Mouse (Mus musculus) heart, embryonic 14.5 days (tissue): ENCODE measurements around the gene Ccdc28b. TPM values are rescaled to one million over a fixed set of nuclear protein-coding genes. Genes with fewer than 3 reads are reported as not detected.

Experiments used
- ATAC-seq: fragments of 200-750 bp; cut with Nextera tagmentation; 2 replicates; pipeline ENCODE4 v1.8.0; 2017; ENCODE audit warnings: low read depth, moderate TSS enrichment; ENCODE audit not compliant: insufficient number of reproducible peaks, insufficient read depth, low FRiP score
- H3K27ac ChIP-seq, 2 experiments: fragments of 200-500 bp in 1 of 2; fragments of 300-500 bp in 1 of 2; sonication (generic) in 1 of 2; replicated peaks in 1 of 2; 2 replicates each; pipeline ENCODE4 v1.5.1; 2012 to 2014; ENCODE audit warnings: low read depth in 2 of 2, low read length in 2 of 2, control low read depth in 1 of 2, mild to moderate bottlenecking in 1 of 2, mixed read lengths in 1 of 2; ENCODE audit not compliant: control insufficient read depth in 1 of 2, insufficient read depth in 1 of 2
- H3K27me3 ChIP-seq: fragments of 300-500 bp; sonication (generic); 2 replicates; pipeline ENCODE4 v1.6.1; 2014; ENCODE audit warnings: mild to moderate bottlenecking, low read length, control low read depth; ENCODE audit not compliant: control insufficient read depth, insufficient read depth
- H3K36me3 ChIP-seq: fragments of 300-500 bp; sonication (generic); 2 replicates; pipeline ENCODE4 v1.6.1; 2014; ENCODE audit warnings: mild to moderate bottlenecking, control low read depth, low read length, mixed read lengths; ENCODE audit not compliant: control insufficient read depth, insufficient read depth
- H3K4me1 ChIP-seq, 2 experiments: fragments of 200-500 bp in 1 of 2; fragments of 300-500 bp in 1 of 2; sonication (generic) in 1 of 2; 2 replicates each; pipeline ENCODE4 v1.6.1; 2012 to 2014; ENCODE audit warnings: low read length in 2 of 2, control low read depth in 1 of 2, mixed read lengths in 1 of 2; ENCODE audit not compliant: control insufficient read depth in 2 of 2, insufficient read depth in 2 of 2
- H3K4me2 ChIP-seq: fragments of 300-500 bp; sonication (generic); 2 replicates; pipeline ENCODE4 v1.6.1; 2014; ENCODE audit warnings: mild to moderate bottlenecking, low read length
- H3K4me3 ChIP-seq, 2 experiments: fragments of 200-500 bp in 1 of 2; fragments of 300-500 bp in 1 of 2; sonication (generic) in 1 of 2; 2 replicates each; pipeline ENCODE4 v1.5.1; 2012 to 2014; ENCODE audit warnings: low read length in 2 of 2, mild to moderate bottlenecking in 2 of 2, control low read depth in 1 of 2, low read depth in 1 of 2, moderate library complexity in 1 of 2; ENCODE audit not compliant: control insufficient read depth in 1 of 2, insufficient read depth in 1 of 2
- H3K9ac ChIP-seq: fragments of 300-500 bp; sonication (generic); 2 replicates; pipeline ENCODE4 v1.6.1; 2014; ENCODE audit warnings: mild to moderate bottlenecking, low read length
- H3K9me3 ChIP-seq: fragments of 300-500 bp; sonication (generic); 2 replicates; pipeline ENCODE4 v1.6.1; 2016; ENCODE audit warnings: low read length, control low read depth; ENCODE audit not compliant: control insufficient read depth
- WGBS: fragments of 180-500 bp; shearing (Covaris S2); extraction: QIAGEN DNeasy Blood & Tissue Kit; methylation state at CpG from one replicate; pipeline ENCODE4 v1.1.7; 2014; 5-methylcytosine and 5-hydroxymethylcytosine counted together
- polyA plus RNA-seq: library from polyadenylated mRNA; unstranded; fragments of >200 nt; fragmentation: Nextera tagmentation; extraction: Ambion mirVana; gene quantifications from 2 replicates; pipeline ENCODE4 v1.2.1, GENCODE M21; 2014

Ccdc28b gene
- polyA plus RNA-seq, 1 experiment from 2014 or later: 53.3 TPM

DNA sequence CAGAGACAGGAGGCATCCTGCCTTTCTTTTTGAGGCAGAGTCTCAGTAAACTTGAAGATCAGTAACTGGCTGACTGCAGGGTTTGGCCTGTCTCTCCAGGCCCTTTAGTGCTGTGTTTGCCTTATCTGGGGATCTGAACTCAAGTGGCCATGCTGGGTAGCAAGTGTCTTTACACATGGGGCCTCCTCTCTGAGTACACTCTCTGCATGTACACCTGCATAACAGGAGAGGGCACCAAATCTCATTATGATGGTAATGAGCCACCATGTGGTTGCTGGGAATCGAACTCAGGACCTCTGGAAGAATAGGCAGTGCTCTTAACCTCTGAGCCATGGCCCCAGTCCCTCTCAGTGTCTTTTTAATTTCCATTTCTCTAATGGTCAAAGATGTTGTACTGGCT is 41.5 kb downstream of the Ccdc28b start:
- no peak overlapping the region for H3K4me2 ChIP-seq
- peaks cover 10 to 11% of the 10 kb centered on the region in 2 experiments for H3K4me1 ChIP-seq
- 81% methylated on average over 1 of the region's 1 CpGs for WGBS
- no peaks in the 10 kb centered on the region for H3K27me3 ChIP-seq
- H3K36me3 ChIP-seq: no peaks in the 10 kb centered on the region
- no peaks in the 10 kb centered on the region for H3K9me3 ChIP-seq
- no peak overlapping the region for H3K4me3 ChIP-seq
- no peak overlapping the region for H3K27ac ChIP-seq
- H3K9ac ChIP-seq: no peak overlapping the region
- ATAC-seq: no peak

DNA sequence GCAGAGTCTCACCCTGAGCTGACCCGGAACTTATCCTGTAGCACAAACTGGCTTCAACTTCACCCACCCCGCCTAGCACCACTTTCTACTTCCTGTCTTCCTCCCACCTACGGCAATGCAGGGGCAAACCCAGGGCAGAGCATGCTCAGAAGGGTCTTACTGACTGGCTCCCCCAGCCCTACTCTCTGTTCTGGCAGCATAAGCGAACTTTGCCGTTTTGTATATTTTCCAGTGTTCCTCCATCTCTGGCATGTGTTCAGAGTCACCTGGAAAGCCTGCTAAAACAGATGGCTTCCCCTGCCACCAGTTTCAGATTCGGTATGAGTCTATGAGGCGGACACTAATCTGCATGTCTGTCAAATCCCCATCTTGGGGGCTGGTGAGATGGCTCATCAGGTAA is 43.4 kb downstream of the Ccdc28b start:
- ATAC-seq: no peak
- Histone ChIP-seq H3K4me2 (no peak overlapping the region), H3K9ac (no peak overlapping the region), H3K4me3 (no peak overlapping the region), H3K27me3 (no peaks in the 10 kb centered on the region), H3K9me3 (no peaks in the 10 kb centered on the region), H3K27ac (peak overlapping the region; percentile 33 to 48; a peak in 2 of 4 replicates), H3K36me3 (no peaks in the 10 kb centered on the region), H3K4me1 (peaks cover 11 to 15% of the 10 kb centered on the region in 2 experiments)
- 58% methylated on average over 7 of the region's 7 CpGs for WGBS

DNA sequence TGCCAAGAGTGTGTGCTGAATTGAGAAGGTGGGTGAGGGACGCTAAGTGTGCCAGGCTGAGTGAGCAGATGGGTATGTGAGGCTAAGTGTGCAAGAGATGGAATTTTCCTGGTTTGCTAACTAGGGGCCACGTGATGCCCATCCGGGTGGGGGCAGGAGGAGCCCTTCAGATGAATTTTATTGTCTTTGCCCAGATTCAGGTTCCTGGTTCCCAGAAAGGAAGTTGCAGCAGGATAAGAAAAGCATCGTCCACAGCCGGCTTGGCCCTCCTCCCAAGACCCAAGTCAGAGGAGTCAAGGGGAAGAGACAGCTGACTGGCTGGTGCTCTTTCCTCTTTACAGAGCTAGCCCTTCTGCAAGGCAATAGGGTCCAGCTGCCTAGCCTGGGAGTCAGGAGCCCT is 45.3 kb downstream of the Ccdc28b start, which contains the start of gene Fam167b:
Gene Fam167b, minus strand, starts transcription at position 84 of the 400 bp plus-strand sequence.
- peak within 1 kb of the TSS; percentile 60 to 70 for H3K27ac ChIP-seq
- H3K4me3 ChIP-seq: 0 out of 4 replicates have a peak within 1 kb of the TSS, but pooled peaks of 1 of the 2 experiments have one; percentile 4
- no peak; the same call in 1 of the 2 replicates for ATAC-seq

DNA sequence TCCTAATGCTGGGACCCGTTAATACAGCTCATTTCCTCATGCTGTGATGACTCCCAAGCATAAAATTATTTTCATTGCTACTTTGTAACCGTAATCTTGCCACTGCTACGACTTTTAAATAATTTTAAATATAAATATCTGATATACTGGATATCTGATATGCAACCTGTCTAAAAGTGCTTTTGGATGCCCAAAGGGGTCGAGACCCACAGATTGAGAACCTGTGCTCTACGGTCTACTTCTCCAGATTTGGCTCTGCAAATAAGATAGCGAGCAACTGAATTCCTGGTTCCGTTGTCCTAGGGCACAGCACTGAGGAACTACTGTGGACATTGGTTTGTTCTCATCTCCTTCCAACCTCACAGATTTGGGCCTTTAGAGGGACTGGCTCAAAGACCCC is 46.1 kb downstream of the Ccdc28b start:
- no peak overlapping the region for H3K4me3 ChIP-seq
- H3K9me3 ChIP-seq: no peaks in the 10 kb centered on the region
- ATAC-seq: no peak
- 76% methylated on average over 7 of the region's 7 CpGs for WGBS
- no peak overlapping the region for H3K9ac ChIP-seq
- H3K27me3 ChIP-seq: no peaks in the 10 kb centered on the region
- peak overlapping the region; percentile 60 to 70 for H3K27ac ChIP-seq
- peak overlapping the region; percentile 31 for H3K4me2 ChIP-seq
- no peaks in the 10 kb centered on the region for H3K36me3 ChIP-seq
- peaks cover 2 to 19% of the 10 kb centered on the region in 2 experiments; a peak in 3 of 4 replicates for H3K4me1 ChIP-seq

More for the DNA sequence above, 45.3 kb downstream of the Ccdc28b start, which contains the start of gene Fam167b:
- H3K4me1 ChIP-seq: peaks cover 2 to 15% of the 10 kb centered on the region in 2 experiments; a peak in 3 of 4 replicates
- WGBS: 63% methylated on average over 5 of the region's 5 CpGs
- H3K4me2 ChIP-seq: peak within 1 kb of the TSS; percentile 31
- H3K9me3 ChIP-seq: no peaks in the 10 kb centered on the region
- 0 out of 2 replicates have a peak within 1 kb of the TSS, but pooled peaks have one; percentile 9 for H3K9ac ChIP-seq
- no peaks in the 10 kb centered on the region for H3K27me3 ChIP-seq
- H3K36me3 ChIP-seq: no peaks in the 10 kb centered on the region

- peak overlapping the region; percentile 31 for H3K4me2 ChIP-seq
- no peak for ATAC-seq
- no peaks in the 10 kb centered on the region for H3K9me3 ChIP-seq
- H3K27me3 ChIP-seq: no peaks in the 10 kb centered on the region
- peaks cover 2 to 21% of the 10 kb centered on the region in 2 experiments; a peak in 3 of 4 replicates for H3K4me1 ChIP-seq
- WGBS: 32% methylated on average over 21 of the region's 21 CpGs
- H3K36me3 ChIP-seq: no peaks in the 10 kb centered on the region
- H3K9ac ChIP-seq: peak overlapping the region; percentile 9; the same call in 1 of the 2 replicates
- H3K27ac ChIP-seq: no peak overlapping the region
- H3K4me3 ChIP-seq: no peak overlapping the region
These were observed 46.8 kb downstream of the Ccdc28b start for GRCm38 (mm10) chr4:129576863-129577491.

GRCm38 (mm10) chr4:129575171-129575844 is 48.4 kb downstream of the Ccdc28b start:
- Histone ChIP-seq H3K9ac (no peak overlapping the region), H3K27me3 (no peaks in the 10 kb centered on the region), H3K4me1 (peaks cover 1 to 20% of the 10 kb centered on the region in 2 experiments; a peak in 3 of 4 replicates), H3K4me2 (0 out of 2 replicates have a peak overlapping the region, but pooled peaks have one; percentile 25), H3K36me3 (no peaks in the 10 kb centered on the region), H3K27ac (peak overlapping the region; percentile 41 to 61; a peak in 3 of 4 replicates), H3K4me3 (no peak overlapping the region), H3K9me3 (no peaks in the 10 kb centered on the region)
- no peak for ATAC-seq
- 32% methylated on average over 7 of the region's 8 CpGs for WGBS

DNA sequence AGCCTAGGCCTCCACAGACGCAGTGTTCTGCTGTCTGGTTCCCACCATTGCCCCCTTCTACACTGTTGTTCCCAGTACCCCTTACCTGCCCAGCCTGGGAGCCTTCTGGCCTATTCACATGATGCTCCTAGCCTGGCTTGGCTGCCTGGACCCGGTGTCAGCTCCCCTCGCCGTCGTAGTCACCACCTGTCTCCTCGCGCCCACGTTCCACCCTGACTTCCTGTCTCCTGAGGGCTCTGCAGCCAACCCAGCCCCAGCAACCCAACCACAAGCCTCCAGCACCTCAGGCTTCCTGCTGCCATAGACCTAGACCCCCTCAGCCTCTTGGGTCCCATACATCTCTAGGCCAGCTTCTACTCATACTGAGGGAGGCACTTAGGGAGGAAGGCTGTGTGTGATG is 50.3 kb downstream of the Ccdc28b start, which contains the start of gene Lck:
Gene Lck, minus strand, starts transcription at position 212 of the 400 bp plus-strand sequence.
- Histone ChIP-seq H3K27me3 (no peaks in the 10 kb centered on the region), H3K9me3 (no peaks in the 10 kb centered on the region), H3K9ac (no peak within 1 kb of the TSS), H3K4me3 (no peak within 1 kb of the TSS), H3K4me2 (no peak within 1 kb of the TSS), H3K36me3 (no peaks in the 10 kb centered on the region), H3K27ac (peak within 1 kb of the TSS in 1 of 2 experiments; percentile 27; a peak in 1 of 4 replicates), H3K4me1 (peaks cover 0 to 19% of the 10 kb centered on the region in 2 experiments; a peak in 3 of 4 replicates)
- ATAC-seq: no peak
- 82% methylated on average over 8 of the region's 8 CpGs for WGBS
